Mouse (Mus musculus): ENCODE results near the gene Ttc28. TPM values are rescaled to one million over a fixed set of nuclear protein-coding genes. Genes with fewer than 3 reads are reported as not detected.

Gene Ttc28
- polyA plus RNA-seq, 1 experiment, result 0.04 TPM

DNA sequence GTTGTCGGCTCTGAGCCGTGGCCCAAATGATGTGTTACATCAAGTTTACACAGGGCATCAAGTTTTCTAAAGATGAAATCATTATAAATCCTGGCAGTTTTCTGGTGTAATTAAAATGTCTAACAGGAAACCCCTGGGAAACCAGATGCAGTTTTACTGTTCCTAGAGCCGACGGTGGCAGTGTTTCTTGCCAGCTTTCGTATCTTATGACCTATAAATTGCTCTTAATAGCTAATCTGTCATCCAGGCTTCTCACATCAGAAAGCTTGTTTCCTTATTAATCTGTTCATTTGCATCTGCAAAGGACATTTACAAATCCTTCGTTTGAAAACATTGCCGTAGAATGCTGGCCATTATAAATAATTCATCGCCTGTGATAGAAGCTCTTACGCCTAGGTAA lies 296.2 kb downstream of the Ttc28 start:
- Histone ChIP-seq H3K27me3 (ENCODE audit: control insufficient read depth) (no peaks in the 10 kb centered on the region), H3K4me3 (replicated peaks) (no peak overlapping the region), H3K4me1 (ENCODE audit: control insufficient read depth) (no peaks in the 10 kb centered on the region), H3K36me3 (ENCODE audit: control insufficient read depth) (no peaks in the 10 kb centered on the region), H3K9me3 (ENCODE audit: control insufficient read depth, low read length) (no peaks in the 10 kb centered on the region)
- TF ChIP-seq TAL1 (IDR thresholded peaks at IDR 0.05; ENCODE audit: low read length), result no peak
- no peak for TF ChIP-seq GATA1 (IDR thresholded peaks at IDR 0.05; ENCODE audit: low read length)

DNA sequence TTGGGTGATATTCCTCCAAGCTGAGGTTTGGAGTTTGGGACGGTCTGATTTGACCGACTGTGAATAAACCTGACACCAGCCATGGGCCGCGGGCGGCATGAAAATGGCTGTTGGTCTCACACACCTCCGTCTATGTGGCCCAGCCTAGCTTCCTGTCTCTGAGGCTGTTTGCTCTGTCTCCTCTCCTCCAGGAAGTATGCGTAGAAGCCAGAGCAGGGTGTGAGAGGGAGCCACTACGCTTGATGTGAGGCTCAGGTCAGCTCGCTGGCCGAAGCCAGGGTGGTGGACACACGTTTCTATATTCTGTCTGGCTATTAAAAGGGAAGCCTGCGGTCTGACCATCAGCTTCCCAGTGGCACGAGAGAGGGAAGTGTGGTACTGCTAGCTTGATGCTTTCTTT lies 296.8 kb downstream of the Ttc28 start:
- Histone ChIP-seq H3K9me3 (ENCODE audit: control insufficient read depth, low read length) (no peaks in the 10 kb centered on the region), H3K27me3 (ENCODE audit: control insufficient read depth) (no peaks in the 10 kb centered on the region), H3K36me3 (ENCODE audit: control insufficient read depth) (no peaks in the 10 kb centered on the region), H3K4me3 (replicated peaks) (no peak overlapping the region), H3K4me1 (ENCODE audit: control insufficient read depth) (no peaks in the 10 kb centered on the region)
- TF ChIP-seq TAL1 (IDR thresholded peaks at IDR 0.05; ENCODE audit: low read length), result no peak
- no peak for TF ChIP-seq GATA1 (IDR thresholded peaks at IDR 0.05; ENCODE audit: low read length)

DNA sequence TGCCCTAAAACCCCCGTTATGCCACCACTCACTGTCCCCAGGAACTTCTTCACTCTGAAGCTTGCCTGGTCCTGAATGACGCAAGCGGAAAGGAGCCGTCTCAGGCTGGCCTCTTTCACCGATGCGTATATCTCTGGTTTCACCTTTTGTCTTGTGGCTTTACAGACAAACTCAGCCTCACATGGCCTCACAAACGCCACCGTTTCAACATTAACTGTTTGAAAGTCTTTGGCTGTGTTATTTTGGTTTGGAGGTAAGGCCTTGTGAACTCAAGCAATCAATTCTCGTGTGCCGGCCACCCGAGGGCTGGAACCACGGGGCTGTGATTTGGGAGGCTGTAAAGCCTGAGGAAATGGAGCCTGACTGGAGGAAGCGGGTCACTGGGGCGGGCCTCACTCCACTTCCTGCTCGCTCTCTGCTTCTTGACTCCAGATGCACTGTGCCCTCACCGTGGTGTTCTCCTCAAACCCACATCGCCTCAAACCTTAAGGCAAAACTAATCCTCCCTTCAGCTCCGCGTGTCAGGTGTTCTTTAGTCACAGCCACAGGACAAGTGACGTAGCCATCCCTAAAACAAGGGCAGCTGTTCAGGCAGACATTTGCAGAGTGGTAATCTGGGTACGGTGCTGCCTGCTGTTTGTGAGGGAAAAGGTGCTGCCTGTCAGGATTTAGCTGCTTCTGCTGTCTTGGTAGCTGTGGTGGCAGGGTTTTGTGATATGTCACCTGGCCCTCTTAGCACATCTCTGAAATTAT lies 298.9 kb downstream of the Ttc28 start:
- H3K9me3 ChIP-seq (ENCODE audit: control insufficient read depth, low read length), result no peaks in the 10 kb centered on the region
- H3K27me3 ChIP-seq (ENCODE audit: control insufficient read depth), result no peaks in the 10 kb centered on the region
- no peaks in the 10 kb centered on the region for H3K4me1 ChIP-seq (ENCODE audit: control insufficient read depth)
- no peak for TF ChIP-seq TAL1 (IDR thresholded peaks at IDR 0.05; ENCODE audit: low read length)
- no peak for TF ChIP-seq GATA1 (IDR thresholded peaks at IDR 0.05; ENCODE audit: low read length)
- H3K4me3 ChIP-seq (replicated peaks), result no peak overlapping the region
- H3K36me3 ChIP-seq (ENCODE audit: control insufficient read depth), result no peaks in the 10 kb centered on the region

GRCm38 (mm10) chr5:111179651-111180050 lies 300.0 kb downstream of the Ttc28 start:
- Histone ChIP-seq H3K4me1 (ENCODE audit: control insufficient read depth) (no peaks in the 10 kb centered on the region), H3K27me3 (ENCODE audit: control insufficient read depth) (no peaks in the 10 kb centered on the region), H3K4me3 (replicated peaks) (no peak overlapping the region), H3K9me3 (ENCODE audit: control insufficient read depth, low read length) (no peaks in the 10 kb centered on the region), H3K36me3 (ENCODE audit: control insufficient read depth) (no peaks in the 10 kb centered on the region)
- TF ChIP-seq TAL1 (IDR thresholded peaks at IDR 0.05; ENCODE audit: low read length), result no peak
- TF ChIP-seq GATA1 (IDR thresholded peaks at IDR 0.05; ENCODE audit: low read length), result no peak

- TF ChIP-seq TAL1 (IDR thresholded peaks at IDR 0.05; ENCODE audit: low read length) (no peak), GATA1 (IDR thresholded peaks at IDR 0.05; ENCODE audit: low read length) (no peak)
- no peaks in the 10 kb centered on the region for H3K4me1 ChIP-seq (ENCODE audit: control insufficient read depth)
- H3K9me3 ChIP-seq (ENCODE audit: control insufficient read depth, low read length), result no peaks in the 10 kb centered on the region
- H3K36me3 ChIP-seq (ENCODE audit: control insufficient read depth), result no peaks in the 10 kb centered on the region
- H3K4me3 ChIP-seq (replicated peaks), result no peak overlapping the region
- no peaks in the 10 kb centered on the region for H3K27me3 ChIP-seq (ENCODE audit: control insufficient read depth)
Measured at GRCm38 (mm10) chr5:111180091-111181053, 300.8 kb downstream of the Ttc28 start.

GRCm38 (mm10) chr5:111181204-111181912 lies 301.8 kb downstream of the Ttc28 start:
- H3K9me3 ChIP-seq (ENCODE audit: control insufficient read depth, low read length), result no peaks in the 10 kb centered on the region

GRCm38 (mm10) chr5:111186600-111186999 lies 307.0 kb downstream of the Ttc28 start:
- no peaks in the 10 kb centered on the region for H3K36me3 ChIP-seq (ENCODE audit: control insufficient read depth)
- TF ChIP-seq TAL1 (IDR thresholded peaks at IDR 0.05; ENCODE audit: low read length) (no peak), GATA1 (IDR thresholded peaks at IDR 0.05; ENCODE audit: low read length) (no peak)
- no peaks in the 10 kb centered on the region for H3K4me1 ChIP-seq (ENCODE audit: control insufficient read depth)
- no peaks in the 10 kb centered on the region for H3K27me3 ChIP-seq (ENCODE audit: control insufficient read depth)
- no peak overlapping the region for H3K4me3 ChIP-seq (replicated peaks)
- no peaks in the 10 kb centered on the region for H3K9me3 ChIP-seq (ENCODE audit: control insufficient read depth, low read length)

More at GRCm38 (mm10) chr5:111181204-111181912, 301.8 kb downstream of the Ttc28 start:
- H3K36me3 ChIP-seq (ENCODE audit: control insufficient read depth), result no peaks in the 10 kb centered on the region
- H3K4me3 ChIP-seq (replicated peaks), result no peak overlapping the region
- no peak for TF ChIP-seq GATA1 (IDR thresholded peaks at IDR 0.05; ENCODE audit: low read length)
- no peak for TF ChIP-seq TAL1 (IDR thresholded peaks at IDR 0.05; ENCODE audit: low read length)
- no peaks in the 10 kb centered on the region for H3K4me1 ChIP-seq (ENCODE audit: control insufficient read depth)
- no peaks in the 10 kb centered on the region for H3K27me3 ChIP-seq (ENCODE audit: control insufficient read depth)

- Histone ChIP-seq H3K9me3 (ENCODE audit: control insufficient read depth, low read length) (no peaks in the 10 kb centered on the region), H3K4me3 (replicated peaks) (no peak overlapping the region), H3K27me3 (ENCODE audit: control insufficient read depth) (no peaks in the 10 kb centered on the region), H3K36me3 (ENCODE audit: control insufficient read depth) (no peaks in the 10 kb centered on the region), H3K4me1 (ENCODE audit: control insufficient read depth) (no peaks in the 10 kb centered on the region)
- TF ChIP-seq TAL1 (IDR thresholded peaks at IDR 0.05; ENCODE audit: low read length) (no peak), GATA1 (IDR thresholded peaks at IDR 0.05; ENCODE audit: low read length) (no peak)
Measured at GRCm38 (mm10) chr5:111191972-111192371, 312.4 kb downstream of the Ttc28 start.

All from erythroblast, embryonic 14.5 days (primary cell).